Mouse (Mus musculus): ENCODE measurements around the gene Phf11c. TPM values are rescaled to one million over a fixed set of nuclear protein-coding genes. Genes with fewer than 3 reads are reported as not detected.
"Not testable (repeated sequence)": the region's sequence is repeated elsewhere in the genome, so short reads cannot be mapped to it uniquely, and the experiment has no call there.

The Phf11c gene
- total and polyA plus RNA-seq, 3 experiments = 1.1 to 2.4 (median 1.8) TPM

DNA sequence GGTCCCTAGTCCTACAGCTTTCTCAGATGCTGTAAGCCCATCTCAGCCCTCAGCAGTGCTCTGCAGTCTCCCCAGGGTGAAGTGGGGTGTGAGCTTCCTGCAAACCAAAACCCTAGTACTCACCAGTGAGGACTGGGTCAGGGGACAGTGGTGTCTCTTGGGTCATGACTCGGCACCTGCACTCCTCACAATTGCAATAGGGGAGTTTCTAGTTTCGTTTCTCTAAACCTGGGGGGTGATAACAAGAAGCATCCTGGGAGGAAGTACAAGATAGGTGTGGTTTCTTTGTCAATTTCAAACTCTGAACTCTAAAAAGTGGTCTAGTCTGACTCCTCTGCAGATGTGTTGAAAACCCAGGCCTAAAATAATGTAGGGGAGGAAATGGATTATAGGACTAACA lies 1.8 kb upstream of the Phf11c start (continued):
- TF ChIP-seq ZKSCAN1 (IDR thresholded peaks at IDR 0.05; ENCODE audit: borderline replicate concordance, low read depth, low read length) = no peak
- no peak for TF ChIP-seq ZNF384 (IDR thresholded peaks at IDR 0.05; ENCODE audit: low read depth, low read length)
- peak; percentile 25; the same call in 1 of the 2 replicates for TF ChIP-seq ELF1 (IDR thresholded peaks at IDR 0.05; ENCODE audit: low read depth, low read length)
- TF ChIP-seq MEF2A (IDR thresholded peaks at IDR 0.05; ENCODE audit: borderline replicate concordance, low read depth, low read length) = 0 out of 2 replicates have a peak, but pooled peaks have one; percentile 32

DNA sequence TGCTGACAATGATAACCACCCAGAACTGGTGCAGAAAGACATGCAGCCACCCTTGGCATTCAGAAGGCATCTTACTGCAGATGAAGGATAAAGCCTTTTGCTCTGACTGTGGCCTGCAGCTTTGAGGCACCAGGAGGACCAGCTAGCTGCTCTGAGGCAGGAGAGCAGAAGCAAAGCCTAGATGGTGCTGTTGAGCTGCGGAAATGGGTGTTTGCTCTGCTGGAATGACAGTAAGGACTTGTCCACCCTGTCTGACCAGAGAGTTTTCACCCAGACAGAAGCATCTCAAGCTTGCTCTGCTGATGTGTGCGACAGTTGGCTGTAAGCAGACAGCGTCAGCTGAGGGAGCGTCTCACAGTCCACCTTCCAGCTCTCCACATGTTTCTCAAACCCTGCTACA lies 5.0 kb downstream of the Phf11c start:
- H3K4me2 ChIP-seq (ENCODE audit: insufficient read depth, low read depth, poor library complexity, severe bottlenecking); H3K27me3 ChIP-seq (replicated peaks); H3K27ac ChIP-seq (ENCODE audit: insufficient read depth, low read depth); dilution Hi-C loops (cut with MboI; ENCODE audit: extremely low pct_ligation_motif_present, extremely low pct_unique_long_range_greater_than_20kb, low sequenced_read_pairs); H3K9me3 ChIP-seq (replicated peaks; ENCODE audit: low read length); in situ Hi-C loops (cut with MboI; ENCODE audit: low pct_ligation_motif_present, low pct_unique_long_range_greater_than_20kb, low sequenced_read_pairs); H3K4me3 ChIP-seq (replicated peaks in 1 of 3; ENCODE audit: low read depth in 2 of 3, low read length in 2 of 3, poor library complexity in 1 of 3); H3K9ac ChIP-seq (ENCODE audit: insufficient read depth, low read depth); DNase-seq (ENCODE audit: extremely low read depth); H3K79me2 ChIP-seq (replicated peaks; ENCODE audit: control insufficient read depth, extremely low read depth, insufficient read depth, poor library complexity, severe bottlenecking): not testable (repeated sequence)
- TF ChIP-seq RAD21 (IDR thresholded peaks at IDR 0.05; ENCODE audit: low read depth, low read length) = peak; percentile 16
- TF ChIP-seq CTCF (conservative IDR thresholded peaks at IDR 0.05 in 1 of 2, IDR thresholded peaks at IDR 0.05 in 1 of 2; ENCODE audit: low read depth in 2 of 2, low read length in 2 of 2) = peak in 1 of 2 experiments; percentile 26; a peak in 2 of 4 replicates
- H3K36me3 ChIP-seq (replicated peaks in 1 of 2; ENCODE audit: control insufficient read depth in 1 of 2, insufficient read depth in 1 of 2, low read length in 1 of 2) = peaks cover 7 to 54% of the 10 kb centered on the region in 2 experiments
- H3K4me1 ChIP-seq (ENCODE audit: control insufficient read depth in 1 of 2, insufficient read depth in 2 of 2) = peaks cover 0 to 13% of the 10 kb centered on the region in 2 experiments; a peak in 1 of 4 replicates

GRCm38 (mm10) chr14:59389532-59389931 lies 5.6 kb downstream of the Phf11c start:
- dilution Hi-C loops (cut with MboI; ENCODE audit: extremely low pct_ligation_motif_present, extremely low pct_unique_long_range_greater_than_20kb, low sequenced_read_pairs) = no loop called here
- DNase-seq (ENCODE audit: extremely low read depth) = no peak

DNA sequence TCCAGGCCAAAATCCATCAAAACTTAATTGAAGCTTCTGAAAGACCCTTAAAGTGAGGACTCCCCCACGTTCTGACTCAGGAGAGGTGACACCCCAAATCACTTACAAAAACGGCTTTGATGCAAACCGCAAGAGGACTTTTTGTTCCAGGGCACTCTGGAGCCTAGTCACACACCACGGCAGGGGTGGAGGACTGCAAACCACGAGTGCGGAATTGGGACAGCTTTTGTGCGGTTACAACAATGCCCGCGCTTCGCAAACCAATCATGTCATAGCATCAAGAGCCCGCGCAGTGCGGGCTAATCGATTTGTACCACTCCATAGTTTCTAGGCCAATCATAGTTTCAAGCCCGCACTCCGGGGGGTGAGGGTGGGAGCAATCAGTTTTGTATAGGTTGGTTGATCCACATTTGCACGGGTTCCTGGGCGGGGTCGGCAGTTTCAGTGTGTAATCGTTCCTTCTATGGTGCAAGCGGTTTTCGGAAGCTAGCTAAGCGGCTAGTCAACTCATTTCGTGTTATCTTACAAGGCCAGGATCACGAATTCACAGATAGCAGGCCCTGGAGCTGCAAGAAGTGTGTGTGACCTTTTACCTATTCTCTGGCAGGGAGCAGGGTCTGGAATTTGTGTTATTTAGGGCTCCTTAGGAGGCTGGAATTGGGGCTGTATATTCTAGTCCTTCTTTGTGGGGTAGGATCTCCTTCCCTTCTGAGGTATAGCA lies 24.7 kb downstream of the Phf11c start:
- no peak for DNase-seq (ENCODE audit: extremely low read depth)
- Histone ChIP-seq H3K27ac (ENCODE audit: insufficient read depth, low read depth) (no peak overlapping the region), H3K9ac (ENCODE audit: insufficient read depth, low read depth) (no peak overlapping the region), H3K9me3 (replicated peaks; ENCODE audit: low read length) (peaks cover 3% of the 10 kb centered on the region), H3K36me3 (replicated peaks in 1 of 2; ENCODE audit: control insufficient read depth in 1 of 2, insufficient read depth in 1 of 2, low read length in 1 of 2) (no peaks in the 10 kb centered on the region), H3K4me3 (replicated peaks in 1 of 3; ENCODE audit: low read depth in 2 of 3, low read length in 2 of 3, poor library complexity in 1 of 3) (no peak overlapping the region), H3K79me2 (replicated peaks; ENCODE audit: control insufficient read depth, extremely low read depth, insufficient read depth, poor library complexity, severe bottlenecking) (no peaks in the 10 kb centered on the region), H3K4me2 (ENCODE audit: insufficient read depth, low read depth, poor library complexity, severe bottlenecking) (no peak overlapping the region), H3K27me3 (replicated peaks) (no peaks in the 10 kb centered on the region), H3K4me1 (ENCODE audit: control insufficient read depth in 1 of 2, insufficient read depth in 2 of 2) (peaks cover 0 to under 1% of the 10 kb centered on the region in 2 experiments; a peak in 1 of 4 replicates)
- dilution Hi-C loops (cut with MboI; ENCODE audit: extremely low pct_ligation_motif_present, extremely low pct_unique_long_range_greater_than_20kb, low sequenced_read_pairs) (no loop called here), in situ Hi-C loops (cut with MboI; ENCODE audit: low pct_ligation_motif_present, low pct_unique_long_range_greater_than_20kb, low sequenced_read_pairs) (no loop called here)
- no peak for TF ChIP-seq PAX5 (IDR thresholded peaks at IDR 0.05; ENCODE audit: low read length)

More at GRCm38 (mm10) chr14:59389532-59389931, 5.6 kb downstream of the Phf11c start:
- no peaks in the 10 kb centered on the region for H3K9me3 ChIP-seq (replicated peaks; ENCODE audit: low read length)
- H3K9ac ChIP-seq (ENCODE audit: insufficient read depth, low read depth) = no peak overlapping the region
- H3K79me2 ChIP-seq (replicated peaks; ENCODE audit: control insufficient read depth, extremely low read depth, insufficient read depth, poor library complexity, severe bottlenecking) = no peaks in the 10 kb centered on the region
- H3K4me3 ChIP-seq (replicated peaks in 1 of 3; ENCODE audit: low read depth in 2 of 3, low read length in 2 of 3, poor library complexity in 1 of 3) = no peak overlapping the region
- H3K4me1 ChIP-seq (ENCODE audit: control insufficient read depth in 1 of 2, insufficient read depth in 2 of 2) = peaks cover 0 to 13% of the 10 kb centered on the region in 2 experiments; a peak in 1 of 4 replicates
- H3K4me2 ChIP-seq (ENCODE audit: insufficient read depth, low read depth, poor library complexity, severe bottlenecking) = no peak overlapping the region
- TF ChIP-seq MXI1 (IDR thresholded peaks at IDR 0.05; ENCODE audit: low read depth, low read length) = no peak
- no peak for TF ChIP-seq SMC3 (IDR thresholded peaks at IDR 0.05; ENCODE audit: low read depth, low read length)
- no peak for TF ChIP-seq ELF1 (IDR thresholded peaks at IDR 0.05; ENCODE audit: low read depth, low read length)
- TF ChIP-seq USF2 (conservative IDR thresholded peaks at IDR 0.05; ENCODE audit: low read depth, low read length) = no peak
- TF ChIP-seq SIN3A (IDR thresholded peaks at IDR 0.05; ENCODE audit: low read length) = no peak
- no peak for TF ChIP-seq RCOR1 (conservative IDR thresholded peaks at IDR 0.05; ENCODE audit: low read depth, low read length)
- no peak for TF ChIP-seq USF1 (IDR thresholded peaks at IDR 0.05; ENCODE audit: low read depth, low read length)
- TF ChIP-seq ZC3H11A (IDR thresholded peaks at IDR 0.05; ENCODE audit: low read depth, low read length) = no peak
- H3K36me3 ChIP-seq (replicated peaks in 1 of 2; ENCODE audit: control insufficient read depth in 1 of 2, insufficient read depth in 1 of 2, low read length in 1 of 2) = peaks cover 7 to 58% of the 10 kb centered on the region in 2 experiments
- no peak overlapping the region for H3K27ac ChIP-seq (ENCODE audit: insufficient read depth, low read depth)
- in situ Hi-C loops (cut with MboI; ENCODE audit: low pct_ligation_motif_present, low pct_unique_long_range_greater_than_20kb, low sequenced_read_pairs) = loop anchor here (10.0 kb wide), 1 partner anchor 165 kb away; no protein-coding TSS in a partner anchor
- H3K27me3 ChIP-seq (replicated peaks) = no peaks in the 10 kb centered on the region

All from CH12.LX (cell line).